Mouse (Mus musculus): ENCODE measurements at regions not wholly inside any gene's neighbourhood (a gene's known extent, or its start where the extent isn't known, plus 50 kb on each side); places are given as distances from the start of the nearest gene placed in this dataset.

- TF ChIP-seq CTCF (conservative IDR thresholded peaks at IDR 0.05; ENCODE audit: low read length), result no peak
- TF ChIP-seq POU5F1 (IDR thresholded peaks at IDR 0.05; ENCODE audit: borderline replicate concordance, low read length), result no peak
Measured at GRCm38 (mm10) chr16:76432304-76432703, 58.7 kb upstream of the Nrip1 start.

All from E14TG2a.4 (cell line).